Mouse (Mus musculus) CH12.LX (cell line): ENCODE data around the gene Atp5g1.

Experiments used
- CTCF ChIP-seq, 2 experiments: IDR thresholded peaks in 1 of 2; conservative IDR thresholded peaks in 1 of 2; 2 replicates each; pipeline ENCODE4 v1.5.1; 2011 to 2012; ENCODE audit warnings: low read depth in 2 of 2, low read length in 2 of 2, improper control_type of control experiment in 1 of 2, inconsistent platforms in 1 of 2, mild to moderate bottlenecking in 1 of 2, moderate library complexity in 1 of 2
- EP300 ChIP-seq: IDR thresholded peaks from 2 replicates; pipeline ENCODE4 v1.6.1; 2011; ENCODE audit warnings: low read length, improper control_type of control experiment
- JUN ChIP-seq: IDR thresholded peaks from 2 replicates; pipeline ENCODE4 v1.6.1; 2011; ENCODE audit warnings: low read depth, mild to moderate bottlenecking, low read length, improper control_type of control experiment, moderate library complexity; ENCODE audit not compliant: insufficient read depth
- KAT2A ChIP-seq: IDR thresholded peaks from 2 replicates; pipeline ENCODE4 v1.6.1; 2012; ENCODE audit warnings: low read length, improper control_type of control experiment, inconsistent platforms; ENCODE audit not compliant: insufficient replicate concordance
- MAFK ChIP-seq: IDR thresholded peaks from 2 replicates; pipeline ENCODE4 v1.6.1; 2011; ENCODE audit warnings: low read length, improper control_type of control experiment; ENCODE audit not compliant: insufficient replicate concordance
- MAX ChIP-seq: IDR thresholded peaks from 2 replicates; pipeline ENCODE4 v1.6.1; 2011; ENCODE audit warnings: low read length, improper control_type of control experiment
- MYC ChIP-seq: IDR thresholded peaks from 2 replicates; pipeline ENCODE4 v1.6.1; 2011; ENCODE audit warnings: low read depth, mild to moderate bottlenecking, improper control_type of control experiment, low read length
- POLR2A ChIP-seq: IDR thresholded peaks from 2 replicates; pipeline ENCODE4 v1.6.1; 2011; ENCODE audit warnings: low read depth, mild to moderate bottlenecking, improper control_type of control experiment, low read length
- TCF12 ChIP-seq: IDR thresholded peaks from 2 replicates; pipeline ENCODE4 v1.6.1; 2014; ENCODE audit warnings: low read depth, mild to moderate bottlenecking, inconsistent platforms, low read length, improper control_type of control experiment
- UBTF ChIP-seq: IDR thresholded peaks from 2 replicates; pipeline ENCODE4 v1.6.1; 2012; ENCODE audit warnings: low read depth, mild to moderate bottlenecking, inconsistent platforms, low read length, improper control_type of control experiment, moderate library complexity

DNA sequence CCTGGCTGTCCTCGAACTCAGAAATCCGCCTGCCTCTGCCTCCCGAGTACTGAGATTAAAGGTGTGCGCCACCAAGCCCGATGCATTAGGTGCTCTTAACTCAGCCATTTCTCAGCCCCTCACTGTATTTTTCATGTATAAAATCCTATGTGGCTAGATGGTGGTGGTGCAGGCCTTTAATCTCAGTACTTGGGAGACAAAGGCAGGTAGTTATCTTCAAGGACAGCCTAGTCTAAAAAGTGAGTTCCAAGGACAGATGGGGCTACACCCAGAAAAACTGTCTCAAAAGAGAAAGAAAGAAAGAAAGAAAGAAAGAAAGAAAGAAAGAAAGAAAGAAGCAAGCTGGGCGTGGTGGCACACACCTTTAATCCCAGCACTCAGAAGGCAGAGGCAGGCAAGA, 39.9 kb upstream of the Atp5g1 start:
- TF ChIP-seq CTCF (conservative IDR thresholded peaks at IDR 0.05 in 1 of 2, IDR thresholded peaks at IDR 0.05 in 1 of 2; ENCODE audit: low read depth in 2 of 2, low read length in 2 of 2), result no peak
- no peak for TF ChIP-seq TCF12
- no peak for TF ChIP-seq JUN
- TF ChIP-seq POLR2A, result no peak
- TF ChIP-seq KAT2A, result no peak
- TF ChIP-seq MYC, result no peak
- TF ChIP-seq MAX, result no peak
- TF ChIP-seq UBTF, result no peak
- no peak for TF ChIP-seq EP300
- TF ChIP-seq MAFK, result no peak
